Mouse (Mus musculus) B cell, adult 2 months (primary cell): ENCODE results near the gene Vps45.

Experiments used
- DNase-seq, 2 experiments: peaks; one replicate each; pipeline ENCODE4 v3.0.0; 2022

The Vps45 gene

DNA sequence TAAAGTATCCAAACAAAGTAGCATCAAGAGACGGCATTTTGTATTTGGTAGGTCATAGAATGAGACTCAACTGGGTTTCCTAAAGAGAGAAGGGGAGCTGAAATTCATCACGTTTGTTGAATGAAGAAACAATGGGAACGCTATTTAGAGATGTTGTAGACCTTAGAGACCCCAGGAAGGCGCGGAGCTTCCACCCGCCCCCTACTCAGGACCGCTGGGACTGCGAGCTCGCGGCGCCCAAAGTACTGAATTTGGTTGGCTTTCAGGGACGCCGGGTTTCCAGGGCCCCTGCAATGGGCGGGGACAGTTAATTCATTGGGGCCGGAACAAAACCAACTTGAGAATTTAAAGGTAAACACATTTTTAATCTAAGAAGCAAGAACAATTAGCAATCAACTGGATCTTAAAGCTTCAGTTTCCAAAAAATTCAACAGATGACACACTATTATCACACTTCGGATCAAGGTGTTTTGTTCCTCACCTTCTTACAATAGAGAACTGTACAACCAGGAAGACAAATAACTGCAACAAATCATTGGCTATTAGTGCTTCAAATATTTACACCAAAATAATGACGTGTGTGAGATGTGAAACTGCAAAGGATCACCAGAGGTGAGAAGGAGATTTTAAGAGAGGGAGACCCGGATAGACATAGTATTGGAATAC is at the start of gene Vps45:
TSS of gene Vps45 (minus strand) at position 236 of the 666 bp plus-strand sequence.
- peak; percentile 67 to 70 for DNase-seq

- no peak for DNase-seq
These were observed 47.9 kb upstream of the Vps45 start for GRCm38 (mm10) chr3:96106151-96106550.

- peak; percentile 64 for DNase-seq
These were observed 47.0 kb upstream of the Vps45 start for GRCm38 (mm10) chr3:96105232-96105747.

DNA sequence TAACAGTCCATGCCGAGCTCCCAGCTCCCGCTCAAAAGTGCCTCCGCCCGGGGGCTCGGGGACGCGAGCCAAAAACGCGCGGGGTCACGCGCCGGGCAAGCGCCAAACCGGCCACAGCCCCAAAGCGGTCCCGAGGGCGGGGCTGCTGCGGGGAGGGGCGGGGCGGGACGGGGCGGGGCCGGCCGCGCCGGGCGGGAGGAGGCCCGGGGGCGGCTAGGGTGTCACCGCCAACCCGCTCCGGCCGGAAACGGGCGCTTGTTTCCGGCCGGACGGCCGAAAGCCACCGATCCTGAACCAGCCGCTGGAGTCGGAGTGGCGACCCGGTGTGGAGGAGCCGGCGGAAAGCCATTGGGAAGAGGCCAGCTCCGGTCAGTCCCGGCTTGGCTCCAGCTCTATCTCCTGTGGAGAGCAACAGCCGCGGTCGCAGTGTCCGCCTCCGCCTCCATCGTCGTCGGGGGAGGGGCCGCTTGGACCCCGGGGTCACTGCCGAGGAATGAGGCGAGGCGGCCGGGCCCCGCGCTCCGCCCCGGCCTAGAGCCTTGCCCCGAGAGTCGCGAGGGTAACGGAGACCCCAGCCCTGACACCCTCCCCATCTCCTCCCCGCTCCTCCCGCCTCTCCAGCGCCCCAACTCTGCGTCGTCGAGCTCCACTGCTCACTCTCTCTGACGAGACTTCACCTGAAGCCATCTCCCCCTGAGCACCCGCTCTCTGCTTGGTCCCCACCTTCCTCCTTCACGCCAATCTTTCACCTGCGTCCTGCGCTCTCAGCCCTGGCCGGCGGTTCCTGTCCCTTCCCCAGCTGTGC is 46.2 kb upstream of the Vps45 start, which contains the start of gene Otud7b:
TSS of gene Otud7b (plus strand) at position 267 of the 805 bp plus-strand sequence.
- peak; percentile 77 to 81 for DNase-seq

- DNase-seq, result no peak
These were observed 45.6 kb upstream of the Vps45 start for GRCm38 (mm10) chr3:96103901-96104260.

DNA sequence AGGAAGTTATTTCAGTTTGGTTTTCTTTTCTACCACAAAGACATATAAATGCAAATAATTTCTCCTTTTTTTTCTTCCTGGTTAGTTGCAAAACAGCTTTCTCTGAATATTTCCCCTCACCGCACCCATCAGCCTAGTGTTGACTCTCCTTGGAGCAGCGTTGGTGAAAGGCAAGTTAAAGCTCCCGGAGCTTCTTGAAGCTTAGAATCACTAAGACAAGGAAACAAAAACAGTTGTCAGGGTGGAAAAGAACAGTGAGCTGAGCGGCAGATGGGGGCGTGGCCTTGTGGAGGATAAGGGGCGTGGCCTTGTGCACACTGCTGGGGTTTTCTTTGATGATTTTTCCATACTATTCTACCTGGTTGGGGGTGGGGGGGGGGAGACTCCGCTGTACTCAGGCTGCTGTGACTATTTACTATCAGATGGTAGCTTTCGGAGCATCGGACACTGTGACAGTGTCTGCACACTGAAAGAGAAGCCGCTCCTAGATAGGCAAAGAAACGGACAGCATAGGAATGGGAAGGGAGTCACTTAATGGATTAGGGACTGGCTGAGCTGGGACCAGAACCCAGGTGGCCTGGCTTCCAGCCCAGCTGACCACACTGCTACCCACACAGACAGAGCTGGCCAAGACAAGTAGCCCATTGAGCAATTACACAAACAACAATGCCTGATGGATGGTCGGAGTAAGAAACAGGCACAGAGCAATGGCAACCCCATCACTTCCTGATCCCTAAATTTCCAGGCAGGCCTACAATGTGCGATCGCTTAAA is 44.0 kb upstream of the Vps45 start:
- peak; percentile 77 to 80 for DNase-seq

GRCm38 (mm10) chr3:96098616-96099267 is 40.5 kb upstream of the Vps45 start:
- no peak for DNase-seq

- DNase-seq, result no peak
These were observed 39.9 kb upstream of the Vps45 start for GRCm38 (mm10) chr3:96098168-96098567.

GRCm38 (mm10) chr3:96094203-96094602 is 35.9 kb upstream of the Vps45 start:
- no peak for DNase-seq

GRCm38 (mm10) chr3:96093509-96093908 is 35.2 kb upstream of the Vps45 start:
- no peak for DNase-seq

DNA sequence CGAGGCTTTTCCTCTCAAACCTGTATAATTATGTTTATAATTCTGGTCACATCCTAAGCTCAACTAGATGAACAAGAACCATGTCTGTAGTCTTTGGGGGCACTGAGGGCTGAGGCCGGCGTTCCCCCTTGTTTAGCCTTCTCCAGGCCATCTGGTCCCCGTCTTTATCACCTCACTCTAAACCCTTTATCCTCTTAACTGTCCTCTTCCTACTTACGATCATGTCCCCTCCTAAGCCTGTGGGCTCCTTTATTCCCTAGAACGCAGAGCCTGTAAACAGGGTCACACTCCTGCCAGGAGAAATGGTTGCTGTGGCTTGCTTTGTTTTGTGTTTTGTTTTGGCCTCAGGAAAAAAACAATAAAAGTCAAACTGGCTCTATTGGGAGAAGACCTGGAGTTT is 33.7 kb upstream of the Vps45 start:
- no peak for DNase-seq

- DNase-seq, result peak in 1 of 2 experiments; percentile 28
These were observed 32.9 kb upstream of the Vps45 start for GRCm38 (mm10) chr3:96091146-96091545.

DNA sequence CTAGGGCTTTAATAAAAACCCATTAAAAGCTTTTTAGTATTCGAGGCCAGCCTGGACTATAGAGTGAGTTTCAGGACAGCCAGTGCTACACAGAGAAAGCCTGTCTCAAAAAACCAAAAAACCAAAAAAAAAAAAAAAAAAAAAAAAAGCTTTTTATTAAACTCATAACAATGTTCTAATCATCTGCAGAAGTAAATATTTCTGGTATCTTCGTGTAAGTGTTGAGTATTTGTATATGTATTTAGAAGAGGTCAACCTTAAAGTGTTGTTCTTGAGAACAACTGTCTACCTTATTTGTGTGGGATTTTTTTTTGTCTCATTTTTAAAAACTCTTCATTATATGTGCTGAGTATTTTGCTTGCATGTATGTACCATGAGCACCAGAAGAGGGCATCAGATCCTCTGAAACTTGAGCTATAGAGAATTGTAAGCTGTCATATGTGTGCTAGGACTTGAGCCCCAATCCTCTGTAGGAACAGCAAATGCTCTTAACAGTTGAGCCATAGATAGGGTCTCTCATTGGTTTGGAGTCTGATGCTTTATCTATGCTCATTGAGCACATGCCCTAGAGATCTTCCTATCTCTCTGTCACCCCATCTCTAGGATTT is 31.7 kb upstream of the Vps45 start:
- DNase-seq, result no peak

GRCm38 (mm10) chr3:96087801-96088200 is 29.5 kb upstream of the Vps45 start:
- no peak for DNase-seq

- DNase-seq, result no peak
These were observed 29.0 kb upstream of the Vps45 start for GRCm38 (mm10) chr3:96087219-96087618.

- DNase-seq, result no peak
These were observed 26.0 kb upstream of the Vps45 start for GRCm38 (mm10) chr3:96084146-96084755.

GRCm38 (mm10) chr3:96082714-96083508 is 24.6 kb upstream of the Vps45 start:
- no peak for DNase-seq

DNA sequence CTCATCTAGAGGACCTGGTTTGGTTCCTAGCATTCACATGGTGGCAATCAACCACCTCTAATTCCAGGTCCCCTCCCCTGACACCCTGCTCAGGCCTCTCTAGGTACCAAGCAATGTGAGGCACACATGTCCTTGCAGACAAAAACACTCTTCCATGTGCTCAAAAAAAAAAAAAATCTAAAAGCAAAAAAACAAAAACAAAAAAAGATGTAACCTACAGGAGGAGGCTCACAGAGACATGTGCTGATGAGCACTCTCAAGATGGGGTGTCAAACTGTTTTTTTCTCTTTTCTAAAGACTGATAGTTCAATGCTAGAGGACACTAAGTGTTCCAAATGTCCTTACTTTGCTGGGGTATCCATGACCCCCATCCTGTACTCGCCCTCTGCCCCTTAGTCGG is 23.8 kb upstream of the Vps45 start:
- no peak for DNase-seq

- DNase-seq, result no peak
These were observed 23.4 kb upstream of the Vps45 start for GRCm38 (mm10) chr3:96081650-96082049.

DNA sequence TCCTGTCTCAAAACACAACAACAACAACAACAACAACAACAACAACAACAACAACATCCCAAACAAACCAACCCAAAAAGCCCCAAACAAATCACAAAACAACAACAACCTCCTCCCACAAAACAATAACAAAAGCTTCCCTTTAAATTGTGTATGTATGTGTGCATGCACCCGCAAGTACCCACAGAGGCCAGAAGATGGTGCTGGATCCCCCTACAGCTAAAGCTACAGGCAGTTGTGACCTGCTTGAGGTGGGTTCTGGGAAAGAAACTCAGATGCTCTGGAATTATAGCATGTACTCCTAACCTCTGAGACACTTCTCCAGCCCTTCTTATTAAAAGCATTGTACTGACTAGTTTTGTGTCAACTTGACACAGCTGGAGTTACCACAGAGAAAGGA is 22.7 kb upstream of the Vps45 start:
- DNase-seq, result peak; percentile 54 to 65

GRCm38 (mm10) chr3:96078711-96079110 is 20.4 kb upstream of the Vps45 start:
- no peak for DNase-seq
